Mouse (Mus musculus) embryonic facial prominence, embryonic 11.5 days (tissue): ENCODE results near the gene Sept1. TPM values are rescaled to one million over a fixed set of nuclear protein-coding genes. Genes with fewer than 3 reads are reported as not detected.
"Not testable (repeated sequence)": the region's sequence is repeated elsewhere in the genome, so short reads cannot be mapped to it uniquely, and the experiment has no call there.

Source experiments
- ATAC-seq: fragments of 200-750 bp; cut with Nextera tagmentation; replicated peaks from 2 replicates; pipeline ENCODE4 v1.8.0; 2017; ENCODE audit warnings: low read depth; ENCODE audit not compliant: insufficient number of reproducible peaks, low FRiP score, low TSS enrichment
- DNase-seq: peaks from one replicate; pipeline ENCODE4 v3.0.0-alpha.2; 2015; ENCODE audit warnings: low spot score
- H3K27ac ChIP-seq: fragments of 300-500 bp; sonication (generic); replicated peaks from 2 replicates; pipeline ENCODE4 v1.5.1; 2014; ENCODE audit warnings: mild to moderate bottlenecking, low read depth, low read length, control low read depth
- H3K27me3 ChIP-seq: fragments of 300-500 bp; sonication (generic); 2 replicates; pipeline ENCODE4 v1.6.1; 2014; ENCODE audit warnings: mild to moderate bottlenecking, low read length, moderate library complexity, mixed read lengths; ENCODE audit not compliant: control insufficient read depth, insufficient read depth
- H3K36me3 ChIP-seq: fragments of 300-500 bp; sonication (generic); replicated peaks from 2 replicates; pipeline ENCODE4 v1.6.1; 2014; ENCODE audit warnings: low read depth, mild to moderate bottlenecking, low read length, moderate library complexity, mixed read lengths; ENCODE audit not compliant: control insufficient read depth, insufficient read depth
- H3K4me1 ChIP-seq: fragments of 300-500 bp; sonication (generic); 2 replicates; pipeline ENCODE4 v1.6.1; 2014; ENCODE audit warnings: low read length, mixed read lengths; ENCODE audit not compliant: control insufficient read depth, insufficient read depth
- H3K4me2 ChIP-seq: fragments of 300-500 bp; sonication (generic); 2 replicates; pipeline ENCODE4 v1.6.1; 2014; ENCODE audit warnings: low read depth, mild to moderate bottlenecking, control low read depth, low read length, moderate library complexity
- H3K4me3 ChIP-seq: fragments of 300-500 bp; sonication (generic); 2 replicates; pipeline ENCODE4 v1.5.1; 2014; ENCODE audit warnings: low read depth, low read length, control low read depth
- H3K9ac ChIP-seq: fragments of 300-500 bp; sonication (generic); replicated peaks from 2 replicates; pipeline ENCODE4 v1.6.1; 2014; ENCODE audit warnings: mild to moderate bottlenecking, control low read depth, low read length
- H3K9me3 ChIP-seq: fragments of 300-500 bp; sonication (generic); replicated peaks from 2 replicates; pipeline ENCODE4 v1.6.1; 2016; ENCODE audit warnings: mild to moderate bottlenecking, low read length, inconsistent platforms, mixed read lengths; ENCODE audit not compliant: control insufficient read depth
- WGBS: fragments of 180-500 bp; shearing (Covaris S2); extraction: QIAGEN DNeasy Blood & Tissue Kit; methylation state at CpG from one replicate; pipeline ENCODE4 v1.1.7; 2014; 5-methylcytosine and 5-hydroxymethylcytosine counted together
- polyA plus RNA-seq: library from polyadenylated mRNA; unstranded; fragments of >200 nt; fragmentation: Nextera tagmentation; extraction: Ambion mirVana; gene quantifications from 2 replicates; pipeline ENCODE4 v1.2.1, GENCODE M21; 2014

Gene Sept1
- polyA plus RNA-seq, 1 experiment from 2014 or later: 21.0 TPM

- Histone ChIP-seq H3K4me1 (no peaks in the 10 kb centered on the region), H3K9ac (no peak overlapping the region), H3K4me2 (no peak overlapping the region), H3K27me3 (no peaks in the 10 kb centered on the region), H3K4me3 (no peak overlapping the region), H3K36me3 (no peaks in the 10 kb centered on the region), H3K9me3 (no peaks in the 10 kb centered on the region), H3K27ac (no peak overlapping the region)
- no peak for ATAC-seq
- DNase-seq: no peak
- WGBS: 76% methylated on average over 8 of the region's 8 CpGs
These were observed 49.6 kb downstream of the Sept1 start for GRCm38 (mm10) chr7:127183345-127183744.

- H3K4me3 ChIP-seq, DNase-seq, H3K4me1 ChIP-seq, ATAC-seq, H3K4me2 ChIP-seq, H3K9ac ChIP-seq, H3K36me3 ChIP-seq, H3K27me3 ChIP-seq, H3K9me3 ChIP-seq, H3K27ac ChIP-seq: not testable (repeated sequence)
- WGBS: 29% methylated on average over 3 of the region's 3 CpGs
These were observed 51.2 kb downstream of the Sept1 start for GRCm38 (mm10) chr7:127181724-127182123.

- no peak overlapping the region for H3K4me2 ChIP-seq
- H3K9ac ChIP-seq: no peak overlapping the region
- DNase-seq (no peak), ATAC-seq (no peak)
- H3K36me3 ChIP-seq: no peaks in the 10 kb centered on the region
- 73% methylated on average over 2 of the region's 2 CpGs for WGBS
- no peaks in the 10 kb centered on the region for H3K27me3 ChIP-seq
- no peak overlapping the region for H3K27ac ChIP-seq
- no peak overlapping the region for H3K4me3 ChIP-seq
- H3K4me1 ChIP-seq: no peaks in the 10 kb centered on the region
- no peaks in the 10 kb centered on the region for H3K9me3 ChIP-seq
These were observed 52.1 kb downstream of the Sept1 start for GRCm38 (mm10) chr7:127180783-127181182.

GRCm38 (mm10) chr7:127176937-127177336 is 56.0 kb downstream of the Sept1 start:
- Histone ChIP-seq H3K9ac (no peak overlapping the region), H3K4me1 (no peaks in the 10 kb centered on the region), H3K9me3 (no peaks in the 10 kb centered on the region), H3K27ac (no peak overlapping the region), H3K4me2 (no peak overlapping the region), H3K4me3 (no peak overlapping the region), H3K36me3 (no peaks in the 10 kb centered on the region), H3K27me3 (no peaks in the 10 kb centered on the region)
- no peak for DNase-seq
- WGBS: 69% methylated on average over 4 of the region's 4 CpGs
- no peak for ATAC-seq

- Histone ChIP-seq H3K9ac (no peak overlapping the region), H3K4me2 (no peak overlapping the region), H3K9me3 (no peaks in the 10 kb centered on the region), H3K4me1 (no peaks in the 10 kb centered on the region), H3K36me3 (no peaks in the 10 kb centered on the region), H3K4me3 (no peak overlapping the region), H3K27ac (no peak overlapping the region), H3K27me3 (no peaks in the 10 kb centered on the region)
- WGBS: 93% methylated on average over 5 of the region's 5 CpGs
- DNase-seq (no peak), ATAC-seq (no peak)
These were observed 66.4 kb downstream of the Sept1 start for GRCm38 (mm10) chr7:127166501-127166900.

- H3K4me2 ChIP-seq: no peak overlapping the region
- DNase-seq (no peak), ATAC-seq (no peak)
- no peaks in the 10 kb centered on the region for H3K9me3 ChIP-seq
- H3K4me1 ChIP-seq: no peaks in the 10 kb centered on the region
- no peak overlapping the region for H3K9ac ChIP-seq
- H3K4me3 ChIP-seq: no peak overlapping the region
- no peaks in the 10 kb centered on the region for H3K36me3 ChIP-seq
- WGBS: 86% methylated on average over 12 of the region's 12 CpGs
- H3K27ac ChIP-seq: no peak overlapping the region
- no peaks in the 10 kb centered on the region for H3K27me3 ChIP-seq
These were observed 67.1 kb downstream of the Sept1 start for GRCm38 (mm10) chr7:127165607-127166493.

Other genes starting within 250 kb of the Sept1 start
- gene Mvp, start 218.5 kb downstream of the Sept1 start, polyA plus RNA-seq: 2.6 and 3.0 TPM in 2 replicates
- 0.32 and 0.53 TPM in 2 replicates for gene Pagr1b, start 216.6 kb downstream of the Sept1 start, polyA plus RNA-seq
- gene Pagr1a, start 215.8 kb downstream of the Sept1 start, polyA plus RNA-seq: 53.4 and 75.3 TPM in 2 replicates
- gene Gm42742, start 212.0 kb downstream of the Sept1 start, polyA plus RNA-seq: 52.7 and 56.0 TPM in 2 replicates
- gene Prrt2, start 211.9 kb downstream of the Sept1 start, polyA plus RNA-seq: 7.6 and 7.7 TPM in 2 replicates
- 63.1 and 66.4 TPM in 2 replicates for gene Maz, start 206.1 kb downstream of the Sept1 start, polyA plus RNA-seq
- 192 and 199 TPM in 2 replicates for gene Kif22, start 190.7 kb downstream of the Sept1 start, polyA plus RNA-seq
- gene Zg16, start 145.8 kb downstream of the Sept1 start, polyA plus RNA-seq: not detected in 2 replicates
- gene AI467606, start 141.8 kb downstream of the Sept1 start, polyA plus RNA-seq: 1.0 and 1.1 TPM in 2 replicates
- gene Qprt, start 110.9 kb downstream of the Sept1 start, polyA plus RNA-seq: 2.5 and 3.0 TPM in 2 replicates
- gene Spn, start 95.3 kb downstream of the Sept1 start, polyA plus RNA-seq: not detected in 2 replicates
- gene Cd2bp2, start 37.1 kb downstream of the Sept1 start, polyA plus RNA-seq: 71.8 and 74.0 TPM in 2 replicates
- gene Tbc1d10b, start 24.7 kb downstream of the Sept1 start, polyA plus RNA-seq: 15.8 and 19.2 TPM in 2 replicates
- 19.8 and 22.8 TPM in 2 replicates for gene Mylpf, start 24.2 kb downstream of the Sept1 start, polyA plus RNA-seq
- 20.9 and 22.5 TPM in 2 replicates for gene Zfp553, start 69 bp downstream of the Sept1 start, polyA plus RNA-seq
- 63.2 and 65.3 TPM in 2 replicates for gene Zfp771, start 11.1 kb upstream of the Sept1 start, polyA plus RNA-seq
- 253 and 266 TPM in 2 replicates for gene Dctpp1, start 27.6 kb upstream of the Sept1 start, polyA plus RNA-seq
- gene Sephs2, start 40.9 kb upstream of the Sept1 start, polyA plus RNA-seq: 92.4 and 102 TPM in 2 replicates
- 0.59 and 1.2 TPM in 2 replicates for gene Itgal, start 63.1 kb upstream of the Sept1 start, polyA plus RNA-seq
- 6.1 and 6.4 TPM in 2 replicates for gene Zfp768, start 112.5 kb upstream of the Sept1 start, polyA plus RNA-seq
- gene Zfp747, start 142.9 kb upstream of the Sept1 start, polyA plus RNA-seq: 5.6 and 7.8 TPM in 2 replicates
- gene 9130019O22Rik, start 154.0 kb upstream of the Sept1 start, polyA plus RNA-seq: 6.7 and 7.1 TPM in 2 replicates
- 6.1 TPM in 2 replicates for gene E430018J23Rik, start 160.5 kb upstream of the Sept1 start, polyA plus RNA-seq
- 7.9 and 8.2 TPM in 2 replicates for gene Zfp764, start 173.7 kb upstream of the Sept1 start, polyA plus RNA-seq
- gene Zfp688, start 188.9 kb upstream of the Sept1 start, polyA plus RNA-seq: 27.3 and 29.8 TPM in 2 replicates
- gene Zfp689, start 216.0 kb upstream of the Sept1 start, polyA plus RNA-seq: 11.7 and 12.4 TPM in 2 replicates
- gene Prr14, start 226.5 kb upstream of the Sept1 start, polyA plus RNA-seq: 54.8 and 58.5 TPM in 2 replicates
- 8.9 and 10.2 TPM in 2 replicates for gene Fbrs, start 246.1 kb upstream of the Sept1 start, polyA plus RNA-seq